Mouse (Mus musculus): Measurements from ENCODE around the gene Gtf2a1l. TPM values are rescaled to one million over a fixed set of nuclear protein-coding genes. Genes with fewer than 3 reads are reported as not detected.

The Gtf2a1l gene
- polyA plus RNA-seq, 1 experiment from 2014 or later, result 0.36 TPM

DNA sequence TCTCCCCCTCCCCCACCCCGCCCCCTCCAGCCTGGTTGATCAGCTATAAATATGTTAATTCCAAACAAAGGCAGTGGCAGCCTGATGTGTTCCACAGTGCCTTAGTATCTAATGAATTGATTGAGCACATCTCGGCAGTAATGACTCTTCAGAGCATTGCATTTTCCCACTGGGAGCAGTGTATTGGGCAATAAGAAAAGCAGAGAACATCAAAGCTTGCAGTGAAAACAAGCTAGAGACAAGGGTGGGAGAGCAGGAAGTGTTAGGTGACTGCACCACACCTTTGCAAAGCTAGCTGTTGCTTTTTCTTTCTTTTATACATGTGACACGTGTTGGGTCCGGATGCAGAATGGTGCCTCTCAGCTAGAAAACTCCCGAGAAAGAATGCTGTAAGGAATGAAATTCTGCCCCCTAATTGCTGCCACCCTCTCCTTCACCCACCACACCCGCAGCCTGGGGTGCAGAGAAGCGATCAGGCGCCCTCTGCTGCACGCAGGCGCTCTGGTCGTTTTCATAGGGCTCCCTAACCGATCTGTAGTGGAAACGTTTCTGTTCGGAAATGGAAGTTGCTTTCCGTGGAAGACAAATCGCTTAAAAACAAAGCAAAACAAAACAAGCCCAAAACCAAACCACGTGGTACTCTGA lies 84.5 kb downstream of the Gtf2a1l start:
- H3K27ac ChIP-seq, result no peak overlapping the region
- no peaks in the 10 kb centered on the region for H3K4me1 ChIP-seq (replicated peaks)
- 5% methylated on average over 17 of the region's 17 CpGs for WGBS
- no peak overlapping the region for H3K4me3 ChIP-seq (replicated peaks)
- no peak overlapping the region for H3K9ac ChIP-seq
- H3K27me3 ChIP-seq (replicated peaks), result no peaks in the 10 kb centered on the region
- no peaks in the 10 kb centered on the region for H3K9me3 ChIP-seq
- H3K36me3 ChIP-seq, result no peaks in the 10 kb centered on the region
- peak; percentile 82 for ATAC-seq
- peak overlapping the region; percentile 48 for H3K4me2 ChIP-seq (replicated peaks)

GRCm38 (mm10) chr17:88753472-88753857 lies 85.0 kb downstream of the Gtf2a1l start:
- peak; percentile 39; the same call in 1 of the 2 replicates for ATAC-seq
- 38% methylated on average over 12 of the region's 12 CpGs for WGBS
- no peak overlapping the region for H3K9ac ChIP-seq
- H3K4me2 ChIP-seq (replicated peaks), result peak overlapping the region; percentile 48
- H3K36me3 ChIP-seq, result no peaks in the 10 kb centered on the region
- no peaks in the 10 kb centered on the region for H3K27me3 ChIP-seq (replicated peaks)
- H3K4me3 ChIP-seq (replicated peaks), result no peak overlapping the region
- H3K4me1 ChIP-seq (replicated peaks), result no peaks in the 10 kb centered on the region
- no peaks in the 10 kb centered on the region for H3K9me3 ChIP-seq
- no peak overlapping the region for H3K27ac ChIP-seq

DNA sequence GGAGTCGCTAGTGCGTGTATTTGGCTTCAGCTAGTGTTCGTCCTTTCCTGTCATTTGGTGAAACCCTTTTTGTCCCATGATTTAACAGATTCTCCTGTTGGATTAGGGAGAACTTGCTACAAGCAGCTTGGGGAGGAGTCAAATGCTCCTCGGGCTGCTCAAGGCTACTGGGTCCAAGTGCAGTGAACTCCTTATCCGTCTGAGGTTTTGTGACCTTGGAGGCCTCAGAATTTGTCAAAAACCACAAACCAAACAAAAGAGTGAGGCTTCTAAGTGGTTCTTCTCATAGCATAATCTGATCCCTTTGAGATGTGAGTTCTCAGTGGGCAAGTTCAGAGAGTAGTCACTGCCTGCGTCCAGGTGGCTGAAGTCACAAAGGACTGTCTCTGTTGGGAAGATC lies 87.3 kb downstream of the Gtf2a1l start:
- ATAC-seq, result no peak
- Histone ChIP-seq H3K9ac (no peak overlapping the region), H3K4me3 (replicated peaks) (no peak overlapping the region), H3K27me3 (replicated peaks) (no peaks in the 10 kb centered on the region), H3K36me3 (no peaks in the 10 kb centered on the region), H3K4me1 (replicated peaks) (no peaks in the 10 kb centered on the region), H3K27ac (no peak overlapping the region), H3K9me3 (no peaks in the 10 kb centered on the region), H3K4me2 (replicated peaks) (no peak overlapping the region)
- 66% methylated on average over 6 of the region's 6 CpGs for WGBS

GRCm38 (mm10) chr17:88758003-88758437 lies 89.6 kb downstream of the Gtf2a1l start:
- H3K4me2 ChIP-seq (replicated peaks), result no peak overlapping the region; the same call in 1 of the 2 replicates
- no peaks in the 10 kb centered on the region for H3K9me3 ChIP-seq
- H3K4me3 ChIP-seq (replicated peaks), result no peak overlapping the region
- H3K27ac ChIP-seq, result no peak overlapping the region
- no peaks in the 10 kb centered on the region for H3K27me3 ChIP-seq (replicated peaks)
- 14% methylated on average over 9 of the region's 9 CpGs for WGBS
- no peak overlapping the region for H3K9ac ChIP-seq
- ATAC-seq, result no peak
- H3K36me3 ChIP-seq, result no peaks in the 10 kb centered on the region
- no peaks in the 10 kb centered on the region for H3K4me1 ChIP-seq (replicated peaks)

DNA sequence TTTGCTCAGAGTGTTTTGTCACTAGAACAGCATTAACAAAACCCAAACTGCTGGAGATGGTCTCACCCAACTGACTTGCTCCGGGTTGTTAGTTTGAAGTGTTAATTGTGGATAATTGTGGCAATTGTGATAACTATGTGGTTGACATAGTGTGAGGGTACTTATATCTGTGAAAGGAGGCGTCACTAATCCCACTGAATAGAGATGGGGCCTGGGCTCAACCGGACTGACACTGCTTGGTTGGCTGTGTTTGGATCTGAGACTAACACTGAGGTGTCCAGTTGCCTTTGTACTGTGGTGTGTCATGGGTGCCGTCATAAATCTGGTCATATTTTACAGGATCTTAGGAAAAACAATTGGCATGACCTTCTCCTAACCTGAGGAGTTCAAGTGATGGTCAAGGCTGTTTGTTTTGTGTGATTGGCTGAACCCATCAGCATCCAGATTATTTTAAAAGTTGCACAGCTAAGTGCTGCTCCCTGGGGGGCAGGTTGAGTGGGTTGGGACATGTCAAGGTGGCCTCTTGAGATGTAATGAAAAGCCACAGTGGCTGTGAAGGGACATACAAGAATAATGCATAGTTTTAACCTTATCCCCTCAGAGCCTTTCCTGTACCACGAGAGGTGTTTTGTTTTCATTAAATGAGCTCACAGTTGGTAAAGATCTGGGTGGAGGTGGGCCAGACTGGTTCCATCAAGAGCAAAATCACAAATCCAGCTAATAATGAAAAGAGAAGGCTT lies 95.1 kb downstream of the Gtf2a1l start:
- Histone ChIP-seq H3K27me3 (replicated peaks) (no peaks in the 10 kb centered on the region), H3K4me2 (replicated peaks) (no peak overlapping the region), H3K9ac (no peak overlapping the region), H3K36me3 (no peaks in the 10 kb centered on the region), H3K27ac (no peak overlapping the region), H3K9me3 (no peaks in the 10 kb centered on the region), H3K4me1 (replicated peaks) (no peaks in the 10 kb centered on the region), H3K4me3 (replicated peaks) (no peak overlapping the region)
- WGBS, result 56% methylated on average over 5 of the region's 5 CpGs
- no peak for ATAC-seq

DNA sequence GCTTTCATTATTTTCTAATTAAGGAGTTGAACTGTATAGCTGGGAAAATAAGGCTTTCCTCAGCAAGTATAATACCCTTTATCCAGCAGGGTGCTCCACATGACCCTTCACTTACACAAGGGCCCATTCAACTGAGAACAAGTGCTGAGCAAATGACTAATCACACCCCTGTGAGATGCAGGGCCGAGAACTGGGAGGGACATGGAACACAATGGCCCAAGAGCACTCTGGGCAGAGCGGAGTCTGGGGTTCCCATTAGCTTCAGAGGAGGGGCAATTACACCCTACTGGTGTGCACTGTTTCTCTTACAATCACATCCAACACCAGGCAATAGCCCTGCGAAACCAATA lies 95.7 kb downstream of the Gtf2a1l start:
- Histone ChIP-seq H3K9me3 (no peaks in the 10 kb centered on the region), H3K4me1 (replicated peaks) (no peaks in the 10 kb centered on the region), H3K9ac (no peak overlapping the region), H3K4me3 (replicated peaks) (no peak overlapping the region), H3K27ac (no peak overlapping the region), H3K36me3 (no peaks in the 10 kb centered on the region), H3K4me2 (replicated peaks) (no peak overlapping the region), H3K27me3 (replicated peaks) (no peaks in the 10 kb centered on the region)
- WGBS, result 75% methylated on average over 3 of the region's 3 CpGs
- ATAC-seq, result no peak

Other genes with a start within 250 kb of the Gtf2a1l start
- 16.2 and 16.4 TPM in 2 replicates for gene Foxn2, start 227.9 kb upstream of the Gtf2a1l start, polyA plus RNA-seq (2015; fragmentation: Nextera tagmentation; extraction: Ambion mirVana)
- 21.4 and 22.4 TPM in 2 replicates for gene Ppp1r21, start 138.5 kb upstream of the Gtf2a1l start, polyA plus RNA-seq (2015; fragmentation: Nextera tagmentation; extraction: Ambion mirVana)
- gene Ston1, start 71.0 kb upstream of the Gtf2a1l start, polyA plus RNA-seq (2015; fragmentation: Nextera tagmentation; extraction: Ambion mirVana), result 6.2 and 6.6 TPM in 2 replicates
- gene Lhcgr, start 123.3 kb downstream of the Gtf2a1l start, polyA plus RNA-seq (2015; fragmentation: Nextera tagmentation; extraction: Ambion mirVana), result 0.09 TPM in 1 of 2 replicates, not detected in the other